ENCODE assay signal across 8 mouse cellular contexts in the genomic region with DNA sequence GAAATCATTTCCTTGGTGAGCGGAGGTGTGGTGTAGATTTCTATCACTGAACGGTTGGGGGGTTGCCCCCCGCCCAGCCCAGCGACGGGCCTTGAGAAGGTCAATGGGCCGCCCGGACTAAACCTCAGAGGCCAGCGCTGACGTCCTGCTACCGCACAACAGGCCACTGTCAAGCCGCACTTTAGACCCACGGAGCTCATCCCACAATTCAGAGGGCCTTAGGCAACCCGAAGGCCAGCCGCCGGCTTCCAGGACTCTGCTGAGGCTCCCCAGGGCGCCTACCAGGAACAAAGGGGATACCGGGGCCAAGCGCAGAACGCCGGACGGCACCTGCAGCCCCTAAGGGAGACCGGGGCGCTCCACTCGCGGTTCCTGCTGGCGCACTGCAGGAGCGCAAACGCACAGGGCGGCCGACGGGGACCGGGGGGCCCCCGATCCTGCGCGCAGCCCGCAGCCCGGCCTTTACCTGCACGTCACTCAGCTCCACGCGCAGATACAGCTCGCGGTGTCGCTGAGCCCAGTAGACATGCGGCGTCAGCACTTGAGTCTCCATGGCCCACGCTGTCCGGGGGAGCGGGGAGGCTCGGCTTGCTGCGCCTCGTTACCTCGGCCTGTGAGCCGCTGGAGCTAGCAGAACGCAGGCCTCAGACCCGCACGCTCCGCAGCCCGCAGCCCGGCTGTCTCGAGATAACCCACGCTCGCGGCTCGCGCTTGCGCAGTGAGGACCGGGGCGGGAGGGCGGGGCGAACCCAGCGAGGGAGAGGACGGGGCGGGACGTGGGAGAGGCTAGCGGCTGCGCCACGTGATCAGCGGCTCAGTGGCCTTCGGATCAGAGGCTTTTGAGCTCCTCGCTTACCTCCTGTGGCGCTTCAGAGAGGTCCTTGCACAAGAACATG. TPM values are rescaled to one million over a fixed set of nuclear protein-coding genes. Genes with fewer than 3 reads are reported as not detected.
A peak's percentile ranks its signal among the peaks of the same experiment; 100 is the strongest.
DNase-seq lines count a peak whose midpoint lies in the region; ATAC-seq and TF ChIP-seq lines count a peak whose summit lies in the region.

A gene (minus strand): TSS at position 703 of the 896 bp plus-strand sequence.

- no peak for TF ChIP-seq CTCF in embryonic fibroblast, embryonic 13.5 days (IDR thresholded peaks at IDR 0.05; ENCODE audit: borderline replicate concordance, insufficient read depth, low read length)
- TF ChIP-seq CTCF in spleen, adult 2 months (IDR thresholded peaks at IDR 0.05; ENCODE audit: extremely low read depth, insufficient read depth, insufficient read length, insufficient replicate concordance) = no peak

- peak; percentile 93 for TF ChIP-seq POLR2A in embryonic fibroblast, embryonic 13.5 days (IDR thresholded peaks at IDR 0.05; ENCODE audit: low read depth, low read length)
- peak; percentile 60 for TF ChIP-seq POLR2A in spleen, adult 2 months (IDR thresholded peaks at IDR 0.05; ENCODE audit: low read depth, low read length)

- peak within 1 kb of the TSS; percentile 51 for H3K27ac ChIP-seq in embryonic fibroblast, embryonic 13.5 days (ENCODE audit: insufficient read depth, low read length)
- peak within 1 kb of the TSS; percentile 75 for H3K27ac ChIP-seq in limb, embryonic 13.5 days
- H3K27ac ChIP-seq in midbrain, embryonic 15.5 days = peak within 1 kb of the TSS; percentile 92
- peak within 1 kb of the TSS; percentile 95 for H3K27ac ChIP-seq in spleen, adult 2 months (ENCODE audit: insufficient read depth, low read length)

- no peaks in the 10 kb centered on the region for H3K9me3 ChIP-seq in limb, embryonic 13.5 days
- no peaks in the 10 kb centered on the region for H3K9me3 ChIP-seq in midbrain, embryonic 15.5 days

- no peaks in the 10 kb centered on the region for H3K36me3 ChIP-seq in limb, embryonic 13.5 days
- H3K36me3 ChIP-seq in midbrain, embryonic 15.5 days (replicated peaks) = no peaks in the 10 kb centered on the region
- no peaks in the 10 kb centered on the region for H3K36me3 ChIP-seq in spleen, adult 2 months (ENCODE audit: control insufficient read depth, insufficient read depth, low read length)

- peak; percentile 91 for DNase-seq in A20 (ENCODE audit: low read depth, low spot score)
- DNase-seq in brain, adult 2 months (ENCODE audit: low read depth, low spot score) = peak; percentile 97
- peak; percentile 88 to 91 for DNase-seq in heart, adult 9 months (ENCODE audit: low spot score in 2 of 2)
- peak; percentile 89 for DNase-seq in kidney, adult 9 months
- DNase-seq in spleen, adult 2 months (ENCODE audit: low read depth in 1 of 2, low spot score in 2 of 2) = peak; percentile 73 to 82

- peak within 1 kb of the TSS; percentile 91 for H3K4me2 ChIP-seq in limb, embryonic 13.5 days (replicated peaks)
- peak within 1 kb of the TSS; percentile 57 for H3K4me2 ChIP-seq in midbrain, embryonic 15.5 days

- peak within 1 kb of the TSS; percentile 86 for H3K4me3 ChIP-seq in embryonic fibroblast, embryonic 13.5 days (ENCODE audit: insufficient read depth, low read length)
- H3K4me3 ChIP-seq in limb, embryonic 13.5 days = peak within 1 kb of the TSS; percentile 87
- peak within 1 kb of the TSS; percentile 100 for H3K4me3 ChIP-seq in midbrain, embryonic 15.5 days
- H3K4me3 ChIP-seq in spleen, adult 2 months (ENCODE audit: extremely low read depth, insufficient read depth, insufficient read length) = peak within 1 kb of the TSS; percentile 84

- WGBS in limb, embryonic 13.5 days = under 1% methylated on average over 76 of the region's 81 CpGs
- under 1% methylated on average over 81 of the region's 81 CpGs for WGBS in midbrain, embryonic 15.5 days
- under 1% methylated on average over 77 of the region's 81 CpGs for WGBS in spleen, adult 2 months

- H3K9ac ChIP-seq in limb, embryonic 13.5 days = peak within 1 kb of the TSS; percentile 96
- H3K9ac ChIP-seq in midbrain, embryonic 15.5 days = peak within 1 kb of the TSS; percentile 100

- peaks cover 4% of the 10 kb centered on the region; the same call in 1 of the 2 replicates for H3K4me1 ChIP-seq in embryonic fibroblast, embryonic 13.5 days (ENCODE audit: control insufficient read depth, insufficient read depth, low read length)
- H3K4me1 ChIP-seq in limb, embryonic 13.5 days = peaks cover 37% of the 10 kb centered on the region
- H3K4me1 ChIP-seq in midbrain, embryonic 15.5 days = peaks cover 56% of the 10 kb centered on the region
- H3K4me1 ChIP-seq in spleen, adult 2 months (ENCODE audit: control insufficient read depth, insufficient read depth, insufficient read length) = peaks cover 2% of the 10 kb centered on the region; the same call in 1 of the 2 replicates

- no peaks in the 10 kb centered on the region for H3K27me3 ChIP-seq in limb, embryonic 13.5 days
- H3K27me3 ChIP-seq in midbrain, embryonic 15.5 days (replicated peaks) = no peaks in the 10 kb centered on the region
- H3K27me3 ChIP-seq in spleen, adult 2 months (ENCODE audit: control insufficient read depth, insufficient read depth, low read length) = no peaks in the 10 kb centered on the region

- ATAC-seq in limb, embryonic 13.5 days (ENCODE audit: low FRiP score, low read depth) = peak; percentile 96
- ATAC-seq in midbrain, embryonic 15.5 days (replicated peaks) = peak; percentile 94

RNA-seq across cellular contexts. Expression of the gene that starts here (rescaled TPM):
- polyA plus RNA-seq in embryonic fibroblast, embryonic 13.5 days (2011; ENCODE audit: insufficient read length, low read depth, missing spikeins) = 39.7 and 46.7 TPM in 2 replicates
- 92.7 and 97.3 TPM in 2 replicates for polyA plus RNA-seq in limb, embryonic 13.5 days (2015; fragmentation: Nextera tagmentation; extraction: Ambion mirVana)
- 210 and 217 TPM in 2 replicates for polyA plus RNA-seq in midbrain, embryonic 15.5 days (2015; fragmentation: Nextera tagmentation; extraction: Ambion mirVana)
- polyA plus RNA-seq in spleen, adult 2 months (2012; rRNA removed) = 12.4 and 14.4 TPM in 2 replicates

Comparison
In these comparisons a context has a peak if more than half of its experiments do, and no peak if none do; other contexts are left out.
1. Peak in every context shown above with its lines: DNase-seq, ATAC-seq, H3K4me3 ChIP-seq and H3K27ac ChIP-seq.